Mouse (Mus musculus) liver, adult 2 months (tissue): ENCODE measurements around the gene Bak1. TPM values are rescaled to one million over a fixed set of nuclear protein-coding genes. Genes with fewer than 3 reads are reported as not detected.

Experiments
- DNase-seq: peaks from one replicate; pipeline ENCODE4 v3.0.0-alpha.2; 2011; ENCODE audit warnings: low read depth, low spot score; ENCODE audit errors: extremely low read depth
- H3K27ac ChIP-seq: fragments of 200-500 bp; replicated peaks from 2 replicates; pipeline ENCODE4 v1.5.1; 2012; ENCODE audit warnings: low read depth, mild to moderate bottlenecking, control low read depth, inconsistent platforms, low read length; ENCODE audit not compliant: insufficient read depth
- H3K27me3 ChIP-seq: fragments of 200-500 bp; 2 replicates; pipeline ENCODE4 v1.6.1; 2012; ENCODE audit warnings: mild to moderate bottlenecking, moderate library complexity, low read length, inconsistent platforms; ENCODE audit not compliant: control insufficient read depth, insufficient read depth
- H3K36me3 ChIP-seq: fragments of 200-500 bp; 2 replicates; pipeline ENCODE4 v1.6.1; 2012; ENCODE audit warnings: low read length, inconsistent platforms; ENCODE audit not compliant: control insufficient read depth, insufficient read depth
- H3K4me1 ChIP-seq: fragments of 200-500 bp; 2 replicates; pipeline ENCODE4 v1.6.1; 2011; ENCODE audit warnings: low read length; ENCODE audit not compliant: control insufficient read depth, insufficient read depth
- H3K4me3 ChIP-seq: fragments of 200-500 bp; 2 replicates; pipeline ENCODE4 v1.5.1; 2011; ENCODE audit warnings: low read depth, mild to moderate bottlenecking, control low read depth, low read length, moderate library complexity; ENCODE audit not compliant: insufficient read depth
- H3K79me2 ChIP-seq: fragments of 200-500 bp; 2 replicates; pipeline ENCODE4 v1.6.1; 2012; ENCODE audit warnings: inconsistent platforms, mild to moderate bottlenecking, low read length, moderate library complexity; ENCODE audit not compliant: control insufficient read depth, insufficient read depth
- H3K9ac ChIP-seq: fragments of 200-500 bp; 2 replicates; pipeline ENCODE4 v1.6.1; 2012; ENCODE audit warnings: low read depth, mild to moderate bottlenecking, control low read depth, inconsistent platforms, low read length
- CTCF ChIP-seq: fragments of 200-500 bp; IDR thresholded peaks from 2 replicates; pipeline ENCODE4 v1.5.1; 2011; ENCODE audit warnings: low read depth, low read length, control low read depth
- POLR2A ChIP-seq: fragments of 200-500 bp; IDR thresholded peaks from 2 replicates; pipeline ENCODE4 v1.6.1; 2011; ENCODE audit warnings: low read length, control low read depth; ENCODE audit not compliant: insufficient read depth; ENCODE audit errors: extremely low read depth
- WGBS: fragments of 180-500 bp; shearing (Covaris S2); methylation state at CpG from one replicate; pipeline ENCODE4 v1.1.7; 2018; 5-methylcytosine and 5-hydroxymethylcytosine counted together
- polyA plus RNA-seq: library from polyadenylated mRNA; depleted of rRNA; stranded (reverse); fragments of >200 nt; gene quantifications from 2 replicates; pipeline ENCODE4 v1.2.3, GENCODE M21; 2012
- total RNA-seq: library from RNA; depleted of rRNA; stranded (reverse); fragments of >200 nt; gene quantifications from 2 replicates; pipeline ENCODE4 v1.2.3, GENCODE M21; 2014

The Bak1 gene
- total and polyA plus RNA-seq, 2 experiments, result 5.1 to 21.6 TPM

DNA sequence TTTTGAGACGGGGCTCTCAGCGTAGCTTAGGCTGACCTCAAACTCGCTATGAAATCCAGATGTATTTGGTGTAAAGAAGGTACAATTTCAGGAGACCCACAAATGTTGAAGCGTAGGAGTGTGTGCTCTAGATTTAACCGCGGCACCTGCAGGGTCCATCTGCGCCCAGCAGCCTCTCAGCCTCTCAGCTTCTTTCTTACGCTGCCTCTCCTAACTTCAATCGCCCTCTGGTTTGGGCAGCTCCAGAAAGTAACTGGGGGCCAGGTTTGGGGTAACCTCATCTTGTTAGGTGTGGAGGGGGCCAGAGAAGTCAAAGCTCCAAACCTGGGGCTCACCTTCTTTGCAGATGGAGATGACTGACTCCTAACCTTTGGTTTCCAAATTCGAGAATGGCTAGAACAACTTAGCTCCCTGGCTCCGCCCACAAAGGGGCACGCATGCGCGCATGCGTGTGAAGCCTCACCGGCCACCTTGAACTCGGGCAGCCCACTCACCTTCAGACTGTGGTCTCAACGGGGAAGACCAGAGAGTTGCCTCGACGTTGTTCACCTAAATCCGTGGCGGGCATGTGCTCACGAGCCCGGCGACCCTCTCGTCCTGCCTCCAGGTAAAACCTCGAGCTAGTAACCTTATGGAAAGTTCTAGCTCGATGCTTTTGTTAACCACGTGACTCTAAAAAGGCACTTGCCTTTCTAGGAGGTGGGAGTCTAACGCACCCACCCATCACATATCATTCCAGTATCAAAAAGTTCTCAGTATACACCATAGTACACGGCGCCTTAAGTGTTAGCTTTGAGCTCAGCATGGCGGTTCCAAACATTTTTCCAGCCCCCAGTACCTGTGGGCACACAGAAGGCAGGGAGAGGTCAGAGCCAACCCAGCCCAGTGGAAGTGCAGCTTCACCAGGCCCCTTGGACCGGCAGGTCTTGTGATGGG lies 11.0 kb downstream of the Bak1 start:
- peak overlapping the region; percentile 55 for H3K27ac ChIP-seq
- H3K9ac ChIP-seq, result peak overlapping the region; percentile 74
- 8% methylated on average over 34 of the region's 34 CpGs for WGBS

DNA sequence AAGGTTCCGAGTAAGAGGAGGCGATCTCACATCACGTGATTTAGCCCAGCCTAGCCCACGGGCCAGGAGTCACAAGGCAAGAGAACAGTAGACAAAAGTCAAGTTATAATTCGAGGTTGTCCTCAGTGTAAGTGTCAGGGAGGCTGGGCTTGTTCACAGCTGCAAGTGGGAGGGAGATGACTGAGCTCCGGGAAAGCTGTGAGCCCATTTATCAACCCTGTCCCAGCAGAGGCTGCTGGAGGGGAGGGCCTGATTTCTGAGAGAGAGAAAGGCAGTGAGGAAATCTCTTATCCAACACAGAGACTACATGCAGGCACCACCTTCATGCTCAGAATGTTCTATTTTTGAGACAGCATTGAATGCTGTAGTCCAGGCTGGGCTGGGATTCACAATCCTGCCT lies 15.9 kb downstream of the Bak1 start:
- no peaks in the 10 kb centered on the region for H3K4me1 ChIP-seq
- no peak overlapping the region for H3K27ac ChIP-seq
- no peaks in the 10 kb centered on the region for H3K36me3 ChIP-seq
- 63% methylated on average over 6 of the region's 6 CpGs for WGBS
- H3K9ac ChIP-seq, result no peak overlapping the region
- no peak overlapping the region for H3K4me3 ChIP-seq
- no peak for DNase-seq
- no peaks in the 10 kb centered on the region for H3K27me3 ChIP-seq
- H3K79me2 ChIP-seq, result no peaks in the 10 kb centered on the region
- TF ChIP-seq POLR2A (no peak), CTCF (no peak)

More for the DNA sequence above, 11.0 kb downstream of the Bak1 start:
- TF ChIP-seq CTCF (no peak), POLR2A (no peak)
- Histone ChIP-seq H3K36me3 (no peaks in the 10 kb centered on the region; the same call in 1 of the 2 replicates), H3K4me3 (peak overlapping the region; percentile 73), H3K4me1 (peaks cover 5% of the 10 kb centered on the region; the same call in 1 of the 2 replicates), H3K79me2 (no peaks in the 10 kb centered on the region), H3K27me3 (no peaks in the 10 kb centered on the region)
- DNase-seq, result peak; percentile 69

DNA sequence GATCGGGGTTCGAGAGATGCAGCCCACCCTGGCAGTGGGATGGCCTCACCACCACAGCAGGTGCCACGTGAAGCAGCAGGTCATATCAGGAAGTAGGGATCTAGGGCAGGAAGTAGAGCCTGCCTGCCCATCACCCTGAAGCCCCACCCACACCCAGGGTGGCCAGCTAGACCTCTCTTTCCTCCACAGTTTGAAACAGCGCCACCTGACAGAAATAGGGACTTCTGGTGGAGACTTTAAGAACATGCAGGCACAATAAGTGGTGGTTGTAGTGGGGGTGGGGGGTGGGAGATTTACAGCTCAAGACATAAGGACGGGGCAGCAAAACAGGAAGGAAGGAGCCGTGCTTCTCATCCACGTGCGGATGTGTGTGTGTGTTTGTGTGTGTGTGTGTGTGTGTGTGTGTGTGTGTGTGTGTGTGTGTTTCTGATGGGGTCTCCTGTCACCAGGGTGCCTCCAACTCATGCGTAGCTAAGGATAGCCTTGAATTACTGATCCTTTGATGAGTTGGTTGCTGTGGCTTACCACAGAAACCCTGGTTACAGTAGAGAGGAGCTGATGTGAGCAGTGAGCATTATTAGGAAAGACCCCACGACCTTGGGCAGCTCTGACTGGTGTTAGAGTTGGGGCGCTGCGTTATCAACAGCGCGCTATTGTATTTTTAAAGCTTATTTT lies 16.7 kb downstream of the Bak1 start:
- no peak for TF ChIP-seq CTCF
- TF ChIP-seq POLR2A, result no peak
- H3K27ac ChIP-seq, result no peak overlapping the region
- WGBS, result 55% methylated on average over 14 of the region's 14 CpGs
- no peaks in the 10 kb centered on the region for H3K36me3 ChIP-seq
- H3K79me2 ChIP-seq, result no peaks in the 10 kb centered on the region
- H3K4me1 ChIP-seq, result no peaks in the 10 kb centered on the region
- no peaks in the 10 kb centered on the region for H3K27me3 ChIP-seq
- no peak overlapping the region for H3K9ac ChIP-seq
- DNase-seq, result no peak
- no peak overlapping the region for H3K4me3 ChIP-seq

DNA sequence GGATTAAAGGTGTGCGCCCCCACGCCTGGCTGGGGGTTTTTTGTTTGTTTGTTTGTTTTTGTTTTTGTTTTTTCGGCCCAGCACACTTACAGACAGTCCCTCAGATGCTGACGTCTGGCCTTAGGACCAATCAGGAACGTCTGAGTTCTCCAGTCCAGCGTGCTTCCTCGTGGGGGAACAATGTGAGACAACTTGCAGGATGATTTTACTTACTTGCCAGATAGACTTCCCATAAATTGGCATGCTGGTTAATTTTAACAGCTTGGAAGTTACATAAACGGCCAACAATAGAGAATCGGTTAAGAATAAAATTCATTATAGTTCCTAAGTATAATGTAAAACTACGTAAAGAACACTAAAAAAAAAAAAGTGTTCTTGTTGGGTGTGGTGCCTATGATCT lies 17.6 kb downstream of the Bak1 start:
- no peaks in the 10 kb centered on the region for H3K4me1 ChIP-seq
- H3K27ac ChIP-seq, result no peak overlapping the region
- 90% methylated on average over 10 of the region's 10 CpGs for WGBS
- no peaks in the 10 kb centered on the region for H3K27me3 ChIP-seq
- no peaks in the 10 kb centered on the region for H3K79me2 ChIP-seq
- no peak overlapping the region for H3K4me3 ChIP-seq
- H3K36me3 ChIP-seq, result no peaks in the 10 kb centered on the region
- DNase-seq, result no peak
- H3K9ac ChIP-seq, result no peak overlapping the region
- TF ChIP-seq CTCF (no peak), POLR2A (no peak)

DNA sequence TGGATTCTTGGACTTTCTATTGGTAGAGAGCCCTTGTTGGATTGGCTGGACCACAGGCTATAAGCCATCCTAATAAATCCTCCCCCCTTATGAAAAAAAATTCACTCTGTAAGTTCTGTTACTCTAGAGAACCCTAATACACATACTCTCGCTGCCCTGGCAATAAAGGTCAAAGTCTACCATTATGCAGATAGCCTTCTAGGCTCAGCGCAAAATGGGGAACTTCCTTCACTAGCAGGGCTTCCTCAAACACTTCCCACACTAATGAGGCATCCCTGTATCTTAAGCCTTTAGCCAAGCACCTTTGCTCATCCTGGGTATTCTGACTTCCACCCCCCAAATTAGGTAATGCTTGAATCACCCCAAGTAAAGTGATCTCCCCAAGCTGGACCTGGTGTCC lies 20.5 kb downstream of the Bak1 start:
- WGBS, result 44% methylated on average over 2 of the region's 2 CpGs
- H3K27me3 ChIP-seq, result no peaks in the 10 kb centered on the region
- TF ChIP-seq POLR2A (no peak), CTCF (no peak)
- H3K4me1 ChIP-seq, result no peaks in the 10 kb centered on the region
- H3K79me2 ChIP-seq, result no peaks in the 10 kb centered on the region
- no peak overlapping the region for H3K27ac ChIP-seq
- H3K36me3 ChIP-seq, result no peaks in the 10 kb centered on the region
- H3K4me3 ChIP-seq, result no peak overlapping the region
- H3K9ac ChIP-seq, result no peak overlapping the region
- no peak for DNase-seq
